Mouse (Mus musculus): ENCODE data around the gene Pgm5.
A peak's percentile ranks its signal among the peaks of the same experiment; 100 is the strongest.
"Not testable (repeated sequence)": the region's sequence is repeated elsewhere in the genome, so short reads cannot be mapped to it uniquely, and the experiment has no call there.

Pgm5 gene

DNA sequence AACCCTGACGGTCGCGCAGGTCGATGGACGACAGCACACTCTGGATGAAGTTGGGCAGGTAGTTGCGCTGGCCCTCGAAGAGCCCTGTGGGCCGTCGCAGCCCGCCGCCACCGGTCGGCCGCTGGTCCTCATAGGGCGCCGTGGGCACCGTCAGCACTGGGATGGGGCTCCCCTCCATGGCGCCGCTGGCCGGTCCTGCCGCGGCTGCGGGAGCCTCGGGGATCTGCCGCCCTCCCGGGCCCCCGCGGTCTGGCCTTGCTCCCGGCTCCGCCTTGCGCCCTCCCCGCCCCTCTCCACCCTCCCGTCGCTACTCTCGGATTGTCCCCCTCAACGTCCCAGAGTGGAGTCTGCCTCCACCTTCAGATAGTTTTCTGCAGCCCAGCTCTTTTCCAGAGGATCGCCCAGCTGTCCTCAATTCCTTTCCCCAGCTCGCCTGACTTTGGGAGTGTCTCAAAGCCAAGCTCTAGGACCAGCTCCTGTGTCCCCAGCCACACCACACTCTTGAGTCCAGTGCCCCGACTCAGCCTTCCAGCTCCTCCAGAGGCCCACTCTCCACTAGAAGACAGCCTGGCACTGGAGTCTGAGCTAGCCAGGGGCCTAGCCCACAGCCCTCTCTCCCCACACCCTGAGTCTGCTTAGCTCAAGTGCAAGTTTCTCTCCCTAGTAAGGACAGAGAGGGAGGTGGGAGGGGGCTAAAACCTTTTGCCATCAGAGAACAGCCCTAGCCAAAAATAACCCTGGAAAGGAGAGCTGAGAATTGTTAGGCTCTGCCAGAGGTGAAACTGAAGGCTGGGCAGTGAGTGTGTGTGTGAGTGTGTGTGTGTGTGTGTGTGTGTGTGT, at the start of gene Pgm5:
Pgm5 (minus strand) TSS at position 244 of the 840 bp plus-strand sequence.
- no peak for DNase-seq (ENCODE audit: low read depth)

- no peak for DNase-seq (ENCODE audit: low read depth)
These were observed 46.9 kb upstream of the Pgm5 start for GRCm38 (mm10) chr19:24908385-24909155.

DNA sequence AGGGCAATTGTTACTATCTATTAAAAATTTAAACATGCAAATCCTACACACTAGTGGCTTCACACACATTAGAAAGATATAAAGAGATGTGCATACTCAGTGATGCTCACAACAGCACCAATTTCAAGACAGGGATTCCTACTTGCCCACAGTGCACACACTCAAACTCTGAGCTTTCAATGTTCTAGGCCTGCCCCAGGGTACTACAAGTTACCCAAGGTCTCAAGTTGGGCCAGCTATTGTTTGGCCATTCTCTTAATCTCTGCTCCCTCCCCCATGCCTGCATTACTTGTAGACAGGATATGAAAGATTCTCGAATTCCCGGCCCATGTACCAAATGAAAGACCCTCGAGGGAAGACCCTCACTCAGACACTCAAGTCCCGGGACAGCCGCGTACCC, 46.0 kb upstream of the Pgm5 start:
- DNase-seq (ENCODE audit: low read depth), result no peak

GRCm38 (mm10) chr19:24902821-24903220, 41.2 kb upstream of the Pgm5 start:
- no peak for DNase-seq (ENCODE audit: low read depth)

DNA sequence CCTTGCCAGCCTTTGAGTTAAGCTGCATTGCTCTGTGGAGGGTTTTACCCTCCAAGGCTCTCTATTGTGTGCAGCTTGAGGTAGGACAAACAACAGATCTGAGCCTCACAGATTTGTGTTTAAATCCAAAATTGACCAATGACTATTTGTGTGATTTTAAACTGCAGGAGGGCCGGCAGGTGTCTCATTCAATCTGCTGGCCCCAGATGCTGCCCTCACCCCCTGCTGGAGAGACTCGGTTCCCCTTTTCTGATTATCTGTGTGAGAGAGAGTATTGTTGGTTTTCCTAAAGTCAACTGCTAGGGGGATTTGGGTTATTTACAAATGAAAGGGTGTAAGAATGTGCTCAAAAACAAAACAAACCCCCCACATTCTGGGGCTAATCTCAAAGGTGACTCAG, 40.6 kb upstream of the Pgm5 start:
- DNase-seq (ENCODE audit: low read depth), result no peak

DNA sequence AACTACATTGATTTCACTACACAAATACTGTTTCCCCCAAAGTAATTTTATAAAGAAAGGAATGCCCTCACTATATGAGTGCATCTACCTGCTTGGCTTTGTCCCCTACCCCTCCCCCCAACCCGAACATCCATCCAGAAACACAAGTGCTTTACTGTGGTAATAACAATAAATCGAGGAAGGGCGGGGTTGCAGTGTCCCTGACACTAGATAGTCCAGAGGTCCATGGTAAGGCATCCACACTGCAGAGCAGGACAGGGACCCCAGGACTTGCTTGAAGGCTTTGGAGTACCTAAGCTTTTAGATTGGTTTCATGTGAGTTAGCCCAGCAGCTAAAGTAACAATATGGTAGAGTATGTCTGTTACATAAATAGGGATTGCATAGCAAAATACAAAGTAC, 40.0 kb upstream of the Pgm5 start:
- DNase-seq (ENCODE audit: low read depth), result no peak

- DNase-seq (ENCODE audit: low read depth), result no peak
These were observed 39.0 kb upstream of the Pgm5 start, which contains the start of gene Foxd4 for GRCm38 (mm10) chr19:24900581-24901220. Gene Foxd4 (minus strand): TSS chr19:24901197.

- peak; percentile 25 for DNase-seq (ENCODE audit: low read depth)
These were observed 38.2 kb upstream of the Pgm5 start for GRCm38 (mm10) chr19:24899578-24900544.

GRCm38 (mm10) chr19:24898737-24899577, 37.3 kb upstream of the Pgm5 start:
- DNase-seq (ENCODE audit: low read depth), result peak; percentile 9

DNA sequence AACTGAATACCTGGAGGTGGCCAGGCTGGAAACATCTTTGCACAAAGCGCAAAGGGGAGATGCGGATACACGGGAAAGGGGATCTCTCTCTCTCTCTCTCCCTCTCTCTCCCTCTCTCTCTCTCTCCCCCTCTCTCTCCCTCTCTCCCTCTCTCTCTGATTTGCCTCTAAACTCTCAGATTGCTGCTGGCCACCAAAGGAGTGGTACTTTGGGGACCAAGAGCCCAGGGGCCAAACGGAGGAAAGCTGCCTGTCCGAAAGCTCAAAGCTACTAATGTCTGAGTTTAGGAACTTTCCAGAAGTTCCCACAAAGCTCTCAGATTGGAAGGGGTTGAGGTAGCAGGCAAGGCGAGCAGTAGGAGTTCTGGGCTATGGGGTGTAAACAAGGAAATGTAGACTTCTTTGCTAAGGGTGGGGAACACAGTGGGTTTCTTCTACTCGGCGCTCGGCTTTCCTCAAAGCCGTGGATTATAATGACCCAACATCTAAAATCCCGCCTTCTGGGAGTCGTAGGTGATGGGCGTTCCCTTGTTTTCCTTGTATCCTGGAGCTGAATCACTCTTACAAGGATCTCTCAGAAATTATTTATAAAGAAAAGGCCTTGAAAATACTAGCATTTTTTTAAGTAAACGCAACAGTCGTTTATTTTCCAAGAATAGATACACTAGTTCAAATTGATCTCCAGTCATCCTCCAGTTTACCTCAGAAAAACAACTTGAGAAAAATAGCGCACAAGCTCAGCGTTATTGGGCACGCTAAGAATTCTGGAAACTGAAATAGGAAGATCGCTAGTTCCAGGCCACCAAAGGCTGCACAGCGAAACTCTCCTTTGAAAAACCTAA, 36.5 kb upstream of the Pgm5 start:
- peak; percentile 7 for DNase-seq (ENCODE audit: low read depth)

GRCm38 (mm10) chr19:24897006-24897895, 35.6 kb upstream of the Pgm5 start:
- DNase-seq (ENCODE audit: low read depth), result no peak

- DNase-seq (ENCODE audit: low read depth), result no peak
These were observed 34.9 kb upstream of the Pgm5 start for GRCm38 (mm10) chr19:24896536-24896935.

GRCm38 (mm10) chr19:24886888-24887287, 25.2 kb upstream of the Pgm5 start:
- DNase-seq (ENCODE audit: low read depth), result no peak

DNA sequence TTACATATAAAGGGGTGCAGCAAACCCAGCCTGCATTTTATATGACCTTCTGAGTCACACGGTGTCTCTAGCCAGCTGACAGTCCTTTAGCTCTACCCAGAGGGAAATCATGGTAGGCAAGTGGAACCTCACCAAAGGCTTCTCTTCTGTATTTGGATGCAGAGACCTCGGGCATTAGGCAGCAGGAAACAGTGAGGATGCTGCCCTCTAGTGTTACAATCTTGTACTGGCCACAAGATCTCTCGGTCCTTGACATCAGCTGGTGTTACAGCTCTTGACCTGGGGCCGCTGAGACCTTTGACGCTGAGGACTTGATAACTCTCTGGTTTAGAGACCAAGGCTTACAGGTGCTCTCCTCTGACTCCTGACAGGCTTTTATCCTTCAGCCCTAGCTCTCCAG, 23.8 kb upstream of the Pgm5 start:
- DNase-seq (ENCODE audit: low read depth), result peak; percentile 56

GRCm38 (mm10) chr19:24881237-24881636, 19.6 kb upstream of the Pgm5 start:
- no peak for DNase-seq (ENCODE audit: low read depth)

- DNase-seq (ENCODE audit: low read depth), result not testable (repeated sequence)
These were observed 13.6 kb upstream of the Pgm5 start, which contains the start of gene Gm10053 for GRCm38 (mm10) chr19:24875129-24875870. Gene Gm10053 (plus strand): TSS chr19:24875686.

DNA sequence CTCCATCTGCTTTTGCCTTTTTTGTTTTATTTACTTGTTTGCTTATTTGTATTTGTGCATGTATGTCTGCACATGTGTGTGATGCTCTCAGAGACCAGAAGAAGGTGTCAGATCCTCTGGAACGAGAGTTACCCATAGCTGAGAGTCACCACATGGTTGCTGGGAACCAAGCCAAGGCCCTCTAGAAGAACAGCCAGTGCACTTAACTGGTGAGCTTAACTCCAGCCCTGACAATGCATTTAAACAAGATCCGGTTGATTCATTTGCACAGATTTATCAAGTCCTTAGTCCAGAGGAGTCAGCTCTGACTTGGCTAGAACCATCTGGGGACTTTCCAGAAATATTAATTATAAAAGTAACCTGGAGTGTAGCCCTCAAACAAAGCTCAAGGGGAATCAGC, 12.2 kb upstream of the Pgm5 start:
- DNase-seq (ENCODE audit: low read depth), result no peak
